Mouse (Mus musculus): ENCODE data around the gene Macf1.

GRCm38 (mm10) chr4:123383173-123383572 is 301.0 kb downstream of the Macf1 start:
- TF ChIP-seq MAX (IDR thresholded peaks at IDR 0.05): no peak
- TF ChIP-seq CTCF (IDR thresholded peaks at IDR 0.05; ENCODE audit: control insufficient read depth, insufficient read depth, insufficient read length): no peak
- no peak for TF ChIP-seq MYOD1 (IDR thresholded peaks at IDR 0.05; ENCODE audit: control insufficient read depth, insufficient read length, low read depth)
- TF ChIP-seq USF1 (IDR thresholded peaks at IDR 0.05; ENCODE audit: low read depth): no peak
